Mouse (Mus musculus): ENCODE measurements around the gene Set.

The Set gene

GRCm38 (mm10) chr2:30061215-30062166 is 4.3 kb downstream of the Set start:
- DNase-seq (ENCODE audit: low spot score in 2 of 2) = no peak

- DNase-seq (ENCODE audit: low spot score in 2 of 2) = peak in 1 of 2 experiments; percentile 21
These were observed 5.3 kb downstream of the Set start for GRCm38 (mm10) chr2:30062249-30063093.

- DNase-seq (ENCODE audit: low spot score in 2 of 2) = no peak
These were observed 6.1 kb downstream of the Set start for GRCm38 (mm10) chr2:30063235-30063634.

GRCm38 (mm10) chr2:30063791-30064190 is 6.6 kb downstream of the Set start:
- DNase-seq (ENCODE audit: low spot score in 2 of 2) = no peak

- DNase-seq (ENCODE audit: low spot score in 2 of 2) = no peak
These were observed 7.1 kb downstream of the Set start for GRCm38 (mm10) chr2:30064298-30064697.

- peak; percentile 85 to 87 for DNase-seq (ENCODE audit: low spot score in 2 of 2)
These were observed 9.1 kb downstream of the Set start for GRCm38 (mm10) chr2:30066046-30066901.

GRCm38 (mm10) chr2:30067031-30067888 is 10.1 kb downstream of the Set start:
- peak in 1 of 2 experiments; percentile 34 for DNase-seq (ENCODE audit: low spot score in 2 of 2)

- no peak for DNase-seq (ENCODE audit: low spot score in 2 of 2)
These were observed 10.8 kb downstream of the Set start for GRCm38 (mm10) chr2:30067962-30068361.

GRCm38 (mm10) chr2:30072875-30073274 is 15.7 kb downstream of the Set start:
- DNase-seq (ENCODE audit: low spot score in 2 of 2) = no peak

- no peak for DNase-seq (ENCODE audit: low spot score in 2 of 2)
These were observed 16.1 kb downstream of the Set start for GRCm38 (mm10) chr2:30073285-30073684.

GRCm38 (mm10) chr2:30075625-30076024 is 18.4 kb downstream of the Set start:
- DNase-seq (ENCODE audit: low spot score in 2 of 2) = no peak

- no peak for DNase-seq (ENCODE audit: low spot score in 2 of 2)
These were observed 19.3 kb downstream of the Set start for GRCm38 (mm10) chr2:30076439-30076838.

- no peak for DNase-seq (ENCODE audit: low spot score in 2 of 2)
These were observed 19.8 kb downstream of the Set start for GRCm38 (mm10) chr2:30076959-30077358.

GRCm38 (mm10) chr2:30077502-30078348 is 20.5 kb downstream of the Set start, which contains the start of gene Pkn3:
Gene Pkn3, plus strand, starts transcription at chr2:30077684.
- DNase-seq (ENCODE audit: low spot score in 2 of 2) = peak; percentile 58 to 70

- DNase-seq (ENCODE audit: low spot score in 2 of 2) = no peak
These were observed 21.2 kb downstream of the Set start for GRCm38 (mm10) chr2:30078349-30078712.

GRCm38 (mm10) chr2:30078760-30079159 is 21.6 kb downstream of the Set start:
- no peak for DNase-seq (ENCODE audit: low spot score in 2 of 2)

- no peak for DNase-seq (ENCODE audit: low spot score in 2 of 2)
These were observed 23.1 kb downstream of the Set start for GRCm38 (mm10) chr2:30080181-30080800.

- no peak for DNase-seq (ENCODE audit: low spot score in 2 of 2)
These were observed 26.9 kb downstream of the Set start for GRCm38 (mm10) chr2:30084113-30084512.

GRCm38 (mm10) chr2:30084632-30085031 is 27.5 kb downstream of the Set start:
- no peak for DNase-seq (ENCODE audit: low spot score in 2 of 2)

Data from frontal cortex, postnatal 14 days (tissue).